Mouse (Mus musculus) neural tube, embryonic 12.5 days (tissue): ENCODE measurements around the gene Bcas3. TPM values are rescaled to one million over a fixed set of nuclear protein-coding genes. Genes with fewer than 3 reads are reported as not detected.
A peak's percentile ranks its signal among the peaks of the same experiment; 100 is the strongest.

Experiments used
- ATAC-seq: fragments of 200-750 bp; cut with Nextera tagmentation; 2 replicates; pipeline ENCODE4 v1.8.0; 2017; ENCODE audit warnings: low read depth, mild to moderate bottlenecking, moderate TSS enrichment, moderate library complexity; ENCODE audit not compliant: low FRiP score
- H3K27ac ChIP-seq: fragments of 300-500 bp; sonication (generic); 2 replicates; pipeline ENCODE4 v1.5.1; 2016
- H3K27me3 ChIP-seq: fragments of 300-500 bp; sonication (generic); replicated peaks from 2 replicates; pipeline ENCODE4 v1.6.1; 2016; ENCODE audit warnings: mild to moderate bottlenecking
- H3K36me3 ChIP-seq: fragments of 300-500 bp; sonication (generic); 2 replicates; pipeline ENCODE4 v1.6.1; 2016; ENCODE audit warnings: mild to moderate bottlenecking
- H3K4me1 ChIP-seq: fragments of 300-500 bp; sonication (generic); 2 replicates; pipeline ENCODE4 v1.6.1; 2016
- H3K4me2 ChIP-seq: fragments of 300-500 bp; sonication (generic); replicated peaks from 2 replicates; pipeline ENCODE4 v1.6.1; 2016; ENCODE audit warnings: mild to moderate bottlenecking
- H3K4me3 ChIP-seq: fragments of 300-500 bp; sonication (generic); 2 replicates; pipeline ENCODE4 v1.5.1; 2016
- H3K9ac ChIP-seq: fragments of 300-500 bp; sonication (generic); 2 replicates; pipeline ENCODE4 v1.6.1; 2016; ENCODE audit warnings: mild to moderate bottlenecking
- H3K9me3 ChIP-seq: fragments of 300-500 bp; sonication (generic); 2 replicates; pipeline ENCODE4 v1.6.1; 2016; ENCODE audit warnings: mild to moderate bottlenecking
- WGBS: fragments of 180-500 bp; shearing (Covaris S2); methylation state at CpG from one replicate; pipeline ENCODE4 v1.1.7; 2016; 5-methylcytosine and 5-hydroxymethylcytosine counted together
- polyA plus RNA-seq: library from polyadenylated mRNA; unstranded; fragments of >200 nt; fragmentation: Nextera tagmentation; extraction: Ambion mirVana; gene quantifications from 2 replicates; pipeline ENCODE4 v1.2.1, GENCODE M21; 2016

Gene Bcas3
- 34.5 and 38.2 TPM in 2 replicates for polyA plus RNA-seq

- peak within 1 kb of the TSS; percentile 55 for H3K4me3 ChIP-seq
- H3K9ac ChIP-seq, result peak within 1 kb of the TSS; percentile 64
- peak within 1 kb of the TSS; percentile 74 for H3K4me2 ChIP-seq
- no peak within 1 kb of the TSS for H3K27ac ChIP-seq
- no peaks in the 10 kb centered on the region for H3K36me3 ChIP-seq
- no peaks in the 10 kb centered on the region for H3K27me3 ChIP-seq
- H3K9me3 ChIP-seq, result no peaks in the 10 kb centered on the region
- H3K4me1 ChIP-seq, result peaks cover 10% of the 10 kb centered on the region; the same call in 1 of the 2 replicates
- ATAC-seq, result peak; percentile 99
- WGBS, result under 1% methylated on average over 47 of the region's 47 CpGs
Observed at GRCm38 (mm10) chr11:85352539-85353380, at the start of gene Bcas3. Bcas3 (plus strand) TSS chr11:85353167.

- H3K36me3 ChIP-seq, result no peaks in the 10 kb centered on the region
- no peak overlapping the region for H3K9ac ChIP-seq
- no peaks in the 10 kb centered on the region for H3K4me1 ChIP-seq
- WGBS, result 75% methylated on average over 4 of the region's 4 CpGs
- H3K4me2 ChIP-seq, result no peak overlapping the region
- no peak overlapping the region for H3K27ac ChIP-seq
- no peaks in the 10 kb centered on the region for H3K9me3 ChIP-seq
- H3K4me3 ChIP-seq, result no peak overlapping the region
- no peaks in the 10 kb centered on the region for H3K27me3 ChIP-seq
- ATAC-seq, result no peak
Observed at GRCm38 (mm10) chr11:85306577-85307260, 46.2 kb upstream of the Bcas3 start.

DNA sequence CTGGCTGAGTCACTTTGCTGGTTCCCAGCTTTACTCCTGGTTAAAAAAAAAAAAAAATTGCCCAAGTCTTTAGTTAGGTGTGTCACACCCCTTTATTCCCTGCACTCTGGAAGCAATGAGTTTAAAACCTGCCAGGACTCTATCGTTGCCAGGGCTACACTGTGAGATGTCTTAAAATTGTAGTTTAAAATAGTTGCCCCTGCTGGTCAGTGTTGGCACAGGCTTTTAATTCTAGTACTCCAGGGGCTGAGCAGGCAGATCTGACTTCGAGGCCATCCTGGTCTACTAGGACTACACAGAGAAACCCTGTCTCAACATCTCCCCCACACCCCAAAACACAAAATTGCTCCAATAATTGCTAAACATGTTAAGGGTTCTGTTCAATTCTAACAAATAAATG is 44.2 kb upstream of the Bcas3 start:
- no peak overlapping the region for H3K4me2 ChIP-seq
- no peak for ATAC-seq

DNA sequence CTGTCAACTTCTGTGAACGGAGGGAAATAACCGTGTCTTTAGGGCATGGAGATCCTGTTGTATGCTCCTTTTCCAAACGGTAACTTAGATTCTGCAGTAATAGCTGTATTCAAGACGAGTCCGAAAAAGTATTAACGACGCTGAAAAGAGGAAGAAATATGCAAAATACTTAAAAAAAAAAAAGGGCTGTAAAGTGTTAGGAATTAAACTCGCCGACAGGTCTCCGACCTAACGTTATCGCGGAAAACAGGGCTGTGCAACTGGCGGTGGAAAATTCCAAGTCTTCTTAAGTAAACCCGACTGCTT is 42.6 kb upstream of the Bcas3 start:
- ATAC-seq, result no peak
- Histone ChIP-seq H3K27me3 (no peaks in the 10 kb centered on the region), H3K27ac (no peak overlapping the region), H3K9ac (peak overlapping the region; percentile 61), H3K4me2 (peak overlapping the region; percentile 86), H3K4me3 (peak overlapping the region; percentile 94), H3K9me3 (no peaks in the 10 kb centered on the region), H3K4me1 (peaks cover 16% of the 10 kb centered on the region), H3K36me3 (peaks cover 7% of the 10 kb centered on the region)
- WGBS, result 3% methylated on average over 15 of the region's 15 CpGs

More for the DNA sequence above, 44.2 kb upstream of the Bcas3 start:
- Histone ChIP-seq H3K9me3 (no peaks in the 10 kb centered on the region), H3K27ac (no peak overlapping the region), H3K4me1 (peaks cover 16% of the 10 kb centered on the region), H3K4me3 (no peak overlapping the region), H3K27me3 (no peaks in the 10 kb centered on the region), H3K36me3 (no peaks in the 10 kb centered on the region), H3K9ac (no peak overlapping the region)
- 73% methylated on average over 2 of the region's 2 CpGs for WGBS

- WGBS, result under 1% methylated on average over 68 of the region's 78 CpGs
- H3K27ac ChIP-seq, result peak within 1 kb of the TSS; percentile 89
- peak within 1 kb of the TSS; percentile 94 for H3K9ac ChIP-seq
- peak; percentile 92 for ATAC-seq
- peak within 1 kb of the TSS; percentile 94 for H3K4me3 ChIP-seq
- peaks cover 8% of the 10 kb centered on the region for H3K36me3 ChIP-seq
- peak within 1 kb of the TSS; percentile 86 for H3K4me2 ChIP-seq
- H3K27me3 ChIP-seq, result no peaks in the 10 kb centered on the region
- H3K4me1 ChIP-seq, result peaks cover 16% of the 10 kb centered on the region
- no peaks in the 10 kb centered on the region for H3K9me3 ChIP-seq
Observed at GRCm38 (mm10) chr11:85310713-85311574, 42.0 kb upstream of the Bcas3 start, which contains the start of gene Ppm1d. Ppm1d (plus strand) TSS chr11:85311244.

DNA sequence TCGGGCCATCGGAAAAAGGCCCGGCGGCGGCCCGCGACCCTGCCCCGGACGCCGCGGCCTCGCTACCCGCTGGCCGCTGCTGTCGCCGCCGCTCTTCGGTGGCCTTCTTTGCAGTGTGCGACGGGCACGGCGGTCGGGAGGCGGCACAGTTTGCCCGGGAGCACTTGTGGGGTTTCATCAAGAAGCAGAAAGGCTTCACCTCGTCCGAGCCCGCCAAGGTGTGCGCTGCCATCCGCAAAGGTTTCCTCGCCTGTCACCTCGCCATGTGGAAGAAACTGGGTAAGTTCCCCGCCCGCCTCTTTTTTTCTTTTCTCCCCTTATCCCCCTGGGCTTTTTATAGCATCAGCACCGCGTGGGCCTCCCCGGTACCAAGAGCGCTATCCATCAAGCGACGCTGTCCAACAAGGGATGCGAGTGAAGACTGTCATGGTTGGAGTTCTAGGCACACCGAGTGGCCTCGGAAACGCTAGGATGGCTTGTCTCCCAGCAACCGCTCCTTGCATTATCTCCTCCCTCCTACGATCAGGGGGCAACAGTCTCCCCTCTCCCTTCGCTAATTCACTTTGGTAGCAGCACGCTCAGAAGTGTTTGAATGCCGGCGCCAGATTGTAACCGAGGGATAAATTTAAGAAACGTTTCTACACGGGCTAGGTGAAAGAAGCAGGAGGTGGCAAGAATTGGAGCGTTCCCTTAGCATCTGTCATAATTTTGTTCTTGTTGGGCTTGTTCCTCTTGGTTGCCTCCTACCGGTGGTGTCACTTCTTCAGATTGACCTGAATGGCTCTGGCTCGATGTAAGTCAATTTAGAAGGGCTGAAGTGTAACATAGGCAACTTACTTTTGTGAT is 41.1 kb upstream of the Bcas3 start:
- peak overlapping the region; percentile 94 for H3K4me3 ChIP-seq
- peaks cover 16% of the 10 kb centered on the region for H3K4me1 ChIP-seq
- H3K4me2 ChIP-seq, result peak overlapping the region; percentile 86
- H3K27me3 ChIP-seq, result no peaks in the 10 kb centered on the region
- H3K9me3 ChIP-seq, result no peaks in the 10 kb centered on the region
- peak overlapping the region; percentile 94 for H3K9ac ChIP-seq
- H3K27ac ChIP-seq, result peak overlapping the region; percentile 89
- under 1% methylated on average over 50 of the region's 56 CpGs for WGBS
- peaks cover 8% of the 10 kb centered on the region for H3K36me3 ChIP-seq
- ATAC-seq, result peak; percentile 63

GRCm38 (mm10) chr11:85312818-85313217 is 40.1 kb upstream of the Bcas3 start:
- H3K27me3 ChIP-seq, result no peaks in the 10 kb centered on the region
- ATAC-seq, result no peak
- H3K9me3 ChIP-seq, result no peaks in the 10 kb centered on the region
- H3K4me3 ChIP-seq, result peak overlapping the region; percentile 94
- H3K9ac ChIP-seq, result no peak overlapping the region
- peaks cover 16% of the 10 kb centered on the region for H3K4me1 ChIP-seq
- peak overlapping the region; percentile 86 for H3K4me2 ChIP-seq
- no peak overlapping the region for H3K27ac ChIP-seq
- H3K36me3 ChIP-seq, result peaks cover 8% of the 10 kb centered on the region
- 36% methylated on average over 2 of the region's 2 CpGs for WGBS

- ATAC-seq, result no peak
- H3K4me2 ChIP-seq, result peak overlapping the region; percentile 86
- H3K27me3 ChIP-seq, result no peaks in the 10 kb centered on the region
- H3K4me1 ChIP-seq, result peaks cover 16% of the 10 kb centered on the region
- H3K4me3 ChIP-seq, result peak overlapping the region; percentile 94
- no peaks in the 10 kb centered on the region for H3K9me3 ChIP-seq
- H3K36me3 ChIP-seq, result peaks cover 8% of the 10 kb centered on the region
- 89% methylated on average over 3 of the region's 3 CpGs for WGBS
- H3K27ac ChIP-seq, result no peak overlapping the region
- no peak overlapping the region for H3K9ac ChIP-seq
Observed at GRCm38 (mm10) chr11:85313361-85313760, 39.6 kb upstream of the Bcas3 start.

- no peak overlapping the region for H3K9ac ChIP-seq
- WGBS, result 88% methylated on average over 9 of the region's 9 CpGs
- no peak for ATAC-seq
- H3K4me1 ChIP-seq, result no peaks in the 10 kb centered on the region
- H3K4me2 ChIP-seq, result no peak overlapping the region
- H3K4me3 ChIP-seq, result no peak overlapping the region
- no peak overlapping the region for H3K27ac ChIP-seq
- H3K36me3 ChIP-seq, result no peaks in the 10 kb centered on the region
- H3K9me3 ChIP-seq, result no peaks in the 10 kb centered on the region
- H3K27me3 ChIP-seq, result no peaks in the 10 kb centered on the region
Observed at GRCm38 (mm10) chr11:85323567-85324330, 29.2 kb upstream of the Bcas3 start.

- H3K4me1 ChIP-seq, result no peaks in the 10 kb centered on the region
- H3K27ac ChIP-seq, result no peak overlapping the region
- no peak for ATAC-seq
- H3K9ac ChIP-seq, result no peak overlapping the region
- WGBS, result 96% methylated on average over 3 of the region's 3 CpGs
- H3K4me3 ChIP-seq, result no peak overlapping the region
- peaks cover 22% of the 10 kb centered on the region for H3K36me3 ChIP-seq
- H3K27me3 ChIP-seq, result no peaks in the 10 kb centered on the region
- no peaks in the 10 kb centered on the region for H3K9me3 ChIP-seq
- H3K4me2 ChIP-seq, result no peak overlapping the region
Observed at GRCm38 (mm10) chr11:85328717-85329116, 24.2 kb upstream of the Bcas3 start.
